Mouse (Mus musculus) adrenal gland, adult 18-20 months (tissue): Measurements from ENCODE around the gene Tmem98. TPM values are rescaled to one million over a fixed set of nuclear protein-coding genes. Genes with fewer than 3 reads are reported as not detected.

Experiments
- DNase-seq, 2 experiments: peaks; one replicate each; pipeline ENCODE4 v3.0.0; 2021 to 2022; ENCODE audit warnings: low spot score in 2 of 2
- total RNA-seq, 2 experiments: library from RNA; stranded (reverse); gene quantifications; 1 replicate in 1 of 2; 2 replicates in 1 of 2; pipeline ENCODE4 v1.2.3; 2021

The Tmem98 gene
- total RNA-seq, 2 experiments from 2014 or later, result 23.5 to 71.9 TPM

DNA sequence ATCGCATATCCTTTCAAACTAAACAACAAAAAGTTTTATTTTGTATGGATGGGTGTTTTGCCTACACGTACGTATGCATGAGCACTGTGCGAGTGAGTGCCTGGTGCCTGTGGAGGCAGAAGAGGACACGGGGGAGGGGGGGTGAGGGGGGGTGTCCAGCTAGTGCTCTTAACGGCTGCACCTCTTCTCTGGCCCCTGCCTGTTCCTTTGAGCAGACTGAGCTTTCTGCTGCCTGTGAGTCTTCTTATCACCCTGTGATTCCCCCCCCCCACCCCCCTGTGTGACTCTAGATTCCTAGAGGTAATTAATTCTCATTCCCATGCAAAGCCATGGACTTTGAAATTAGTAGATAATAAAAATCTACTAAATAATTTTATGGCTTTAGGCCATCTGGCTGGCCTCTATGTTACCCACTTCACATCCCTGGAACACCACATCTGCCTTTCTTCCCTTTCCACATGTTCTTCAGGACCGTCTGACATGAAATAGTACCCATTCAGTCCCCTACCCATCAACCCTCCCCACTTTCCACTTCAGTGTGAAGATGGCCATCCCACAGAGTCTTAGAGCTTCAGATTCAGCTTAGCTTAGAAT, 20.2 kb upstream of the Tmem98 start:
- no peak for DNase-seq

DNA sequence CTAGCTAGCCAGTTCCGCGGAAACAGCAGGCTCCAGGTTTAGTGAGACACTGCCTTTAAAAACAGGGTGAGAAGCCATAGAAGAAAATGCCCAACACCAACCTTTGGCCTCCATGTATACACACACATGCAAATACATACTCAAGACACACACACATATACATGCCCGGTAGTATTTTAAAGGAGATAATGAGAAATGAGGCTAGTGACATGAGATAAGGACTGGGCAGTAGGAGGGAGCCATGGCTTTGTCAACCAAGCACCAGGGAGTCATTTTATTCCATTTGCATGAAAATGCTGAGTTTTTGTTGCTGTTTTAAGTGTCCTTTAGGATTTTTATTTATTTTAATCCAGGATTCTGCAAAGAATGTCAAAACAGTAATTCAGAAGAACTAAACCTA, 19.6 kb upstream of the Tmem98 start:
- DNase-seq, result no peak

DNA sequence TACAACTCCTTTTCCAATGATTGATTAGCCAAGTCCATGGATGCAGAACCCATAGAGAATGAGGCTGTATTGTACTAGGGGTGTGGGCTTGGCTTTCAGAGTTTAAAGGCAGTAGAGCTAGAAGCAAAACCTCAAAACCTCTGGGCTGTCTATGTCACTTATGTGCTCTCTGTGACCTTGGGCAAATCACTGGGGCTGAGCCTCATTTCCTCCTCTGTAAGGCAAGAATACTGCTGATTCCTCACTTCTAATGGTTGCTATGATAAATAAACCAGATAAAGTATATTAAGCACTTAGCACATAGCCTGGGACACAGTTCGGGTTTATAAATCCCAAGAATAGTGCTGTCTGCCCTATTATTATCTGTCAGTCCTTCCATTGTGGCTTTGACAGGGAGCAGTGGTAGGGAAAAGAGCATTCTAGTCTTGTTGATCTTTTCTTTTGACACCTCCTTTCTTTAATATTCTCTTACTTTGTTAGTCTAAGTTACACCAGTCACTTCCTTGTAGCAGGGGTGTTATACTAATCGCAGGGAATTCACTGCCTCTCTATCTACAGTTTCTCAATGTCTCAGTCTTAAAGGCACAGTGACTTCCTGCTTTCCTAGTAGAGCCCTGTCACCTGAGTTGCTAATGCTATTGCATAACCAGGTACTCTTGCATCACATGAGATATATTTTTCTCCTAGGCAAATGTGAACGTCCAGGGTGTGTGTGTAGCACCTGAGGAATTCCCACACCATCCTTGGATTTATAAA, 18.1 kb upstream of the Tmem98 start:
- no peak for DNase-seq

- DNase-seq, result no peak
These were observed 16.6 kb upstream of the Tmem98 start for GRCm38 (mm10) chr11:80793386-80793785.

DNA sequence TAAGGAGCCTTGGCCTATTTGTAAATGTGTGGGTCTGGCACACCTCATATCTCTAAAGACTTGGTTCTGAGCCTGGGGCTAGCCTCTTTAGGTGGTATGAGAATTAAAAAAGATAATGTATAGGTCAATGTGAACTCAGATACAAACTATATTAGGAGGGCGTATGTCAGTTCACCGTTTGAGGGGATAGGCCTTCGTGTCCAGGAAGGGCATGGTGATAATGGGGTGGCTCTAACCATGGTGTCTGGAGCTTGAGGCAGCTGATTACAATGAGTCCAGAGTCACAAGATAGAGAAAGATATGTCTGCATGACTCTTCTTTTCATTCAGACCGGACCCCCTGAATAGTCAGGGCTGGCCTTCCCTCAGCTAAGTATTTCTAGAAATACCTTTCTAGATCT, 15.7 kb upstream of the Tmem98 start:
- no peak for DNase-seq

DNA sequence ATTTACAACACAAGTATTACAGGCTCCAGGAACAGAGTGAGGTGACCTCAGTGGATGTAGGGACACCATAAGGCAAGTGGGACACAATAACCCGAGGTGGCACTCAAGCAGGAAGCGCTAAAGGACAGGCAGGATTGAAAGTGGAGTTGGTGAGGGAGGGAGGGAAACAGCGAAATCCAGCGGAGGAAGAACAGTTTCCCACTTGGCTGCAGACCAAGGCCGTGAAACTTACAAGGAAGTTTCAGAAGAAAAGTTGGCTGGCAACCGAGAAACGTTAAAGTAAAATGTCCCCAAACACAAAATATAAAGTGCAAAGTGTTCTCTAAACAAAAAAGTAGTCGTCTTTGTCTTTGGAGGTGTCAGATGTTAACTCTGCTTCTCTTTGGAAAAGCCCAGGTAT, 14.5 kb upstream of the Tmem98 start:
- no peak for DNase-seq

- DNase-seq, result no peak
These were observed 10.0 kb upstream of the Tmem98 start for GRCm38 (mm10) chr11:80799979-80800378.

DNA sequence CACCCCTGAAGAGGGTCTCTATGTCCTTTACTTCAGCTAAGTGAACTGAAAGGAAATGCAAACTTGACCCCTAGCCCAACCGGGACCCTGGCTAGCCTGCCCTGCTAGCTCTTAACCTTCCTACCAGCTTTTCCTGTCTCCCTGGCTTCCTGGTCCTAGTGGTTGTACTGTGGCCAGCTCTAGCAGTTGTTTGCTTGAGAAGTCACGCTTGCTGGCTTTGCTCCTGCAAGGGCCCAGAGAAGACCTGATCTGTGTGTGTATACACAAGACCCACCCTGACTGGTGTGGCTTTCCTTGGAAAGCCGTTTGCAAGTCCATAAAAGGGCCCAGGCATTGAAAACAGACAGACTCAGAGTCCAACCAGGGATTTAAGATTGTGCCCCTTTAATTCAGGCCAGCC, 7.3 kb upstream of the Tmem98 start:
- no peak for DNase-seq

- no peak for DNase-seq
These were observed 1.4 kb upstream of the Tmem98 start for GRCm38 (mm10) chr11:80808551-80809070.

DNA sequence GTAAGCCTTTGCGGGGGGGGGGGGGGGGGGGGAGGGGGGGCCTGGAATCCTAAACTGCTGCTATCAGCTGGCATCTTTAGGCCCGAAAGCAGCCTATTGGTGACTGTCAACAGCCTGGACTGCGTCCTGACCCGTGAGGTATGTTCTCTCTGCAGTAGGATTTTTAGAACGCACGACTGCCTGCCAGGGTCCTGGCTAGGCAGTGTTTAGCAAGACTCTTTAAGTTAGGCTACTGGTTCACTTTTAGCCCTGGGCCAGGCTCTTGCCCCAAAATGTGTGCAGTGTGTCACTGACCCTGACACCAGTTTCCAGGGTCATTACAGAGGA, 346 bp upstream of the Tmem98 start:
- no peak for DNase-seq

- DNase-seq, result no peak
These were observed 1.2 kb downstream of the Tmem98 start for GRCm38 (mm10) chr11:80811156-80811555.

DNA sequence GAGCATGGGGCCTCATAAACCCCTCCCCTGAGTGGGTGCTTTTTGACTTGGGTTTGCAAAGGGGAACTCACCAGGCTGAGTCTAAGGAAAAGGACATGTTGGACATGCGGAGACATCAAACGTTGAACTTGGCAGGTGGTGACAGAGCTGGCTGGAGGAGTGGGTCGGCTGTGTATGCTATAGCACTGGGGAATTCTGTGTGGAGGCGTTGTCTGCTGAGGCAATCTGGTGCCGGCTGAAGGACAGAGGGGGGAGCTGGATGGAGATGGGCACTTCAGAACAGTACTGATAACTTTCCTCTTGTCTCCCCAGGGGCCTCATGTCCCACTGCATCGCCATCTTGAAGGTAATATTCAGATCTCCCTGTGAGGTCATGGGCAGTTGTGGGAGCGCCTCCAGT, 5.4 kb downstream of the Tmem98 start:
- DNase-seq, result no peak

DNA sequence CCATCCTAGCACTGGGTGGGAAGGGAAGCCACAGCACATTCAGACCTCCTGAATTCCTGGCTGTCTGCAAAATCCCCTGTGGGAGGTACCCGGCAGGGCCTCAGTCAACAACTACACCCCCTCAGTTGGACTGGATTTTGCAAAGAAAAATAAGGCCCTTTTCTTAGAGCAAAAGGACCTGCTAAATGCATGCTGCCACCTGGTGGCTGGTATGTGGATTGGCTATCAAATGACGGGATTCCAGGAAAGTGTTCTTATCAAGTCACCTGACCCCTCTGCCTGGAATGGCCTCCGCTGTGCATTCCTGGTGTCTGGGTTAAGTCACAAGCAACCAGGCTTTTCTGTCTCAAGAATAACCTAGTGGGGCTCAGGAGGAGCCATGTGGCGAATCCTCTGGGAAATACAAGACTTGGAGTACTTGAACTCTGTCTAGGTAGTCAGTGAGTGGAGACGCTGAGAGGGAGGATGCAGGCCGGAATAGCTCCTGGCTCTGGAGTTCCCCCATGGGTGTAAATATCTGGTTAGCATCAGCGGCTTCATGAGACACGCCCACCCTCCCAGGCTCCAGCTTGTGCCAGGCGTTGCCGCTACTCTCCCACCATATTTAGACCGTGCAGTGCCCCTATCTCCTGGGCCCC, 8.2 kb downstream of the Tmem98 start:
- peak; percentile 66 to 71 for DNase-seq

GRCm38 (mm10) chr11:80820085-80820484, 10.1 kb downstream of the Tmem98 start:
- DNase-seq, result no peak

DNA sequence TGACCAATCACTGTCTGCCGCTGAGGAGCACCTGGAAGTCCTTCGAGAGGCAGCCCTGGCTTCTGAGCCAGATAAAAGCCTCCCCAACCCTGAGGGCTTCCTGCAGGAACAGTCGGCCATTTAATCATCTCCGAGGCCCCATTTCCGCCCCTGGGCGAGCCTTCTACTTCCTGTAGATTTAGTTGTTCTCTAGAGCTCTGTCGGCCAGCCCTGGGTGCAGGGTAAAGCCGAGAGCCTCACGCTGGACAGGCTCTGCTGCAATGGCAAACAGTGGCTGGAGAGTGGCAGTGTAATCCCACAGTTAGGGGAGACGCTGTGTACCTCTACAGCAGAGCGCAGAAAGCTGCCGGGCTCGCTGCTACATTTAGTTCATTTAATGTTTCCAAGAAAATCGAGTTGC, 11.3 kb downstream of the Tmem98 start:
- no peak for DNase-seq

DNA sequence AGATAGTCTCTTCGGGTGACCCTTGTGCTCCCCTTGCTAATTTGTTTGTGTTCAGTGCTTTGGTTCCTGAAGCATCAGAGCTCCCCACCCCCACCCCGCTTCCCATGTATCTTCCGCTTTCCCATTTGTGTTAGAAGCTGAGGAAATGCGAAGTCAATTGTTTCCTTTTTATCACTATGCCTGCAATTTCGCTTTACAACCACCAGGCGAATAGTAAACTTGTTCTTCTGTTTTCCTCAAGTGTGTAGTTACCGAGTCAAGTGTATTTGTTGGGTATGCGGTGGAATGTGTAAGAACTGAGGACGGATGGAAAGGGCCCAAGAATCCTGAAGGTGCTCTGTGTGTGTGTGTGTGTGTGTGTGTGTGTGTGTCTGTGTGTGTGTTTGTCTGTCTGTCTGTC, 11.8 kb downstream of the Tmem98 start:
- DNase-seq, result no peak

- DNase-seq, result no peak
These were observed 25.4 kb downstream of the Tmem98 start for GRCm38 (mm10) chr11:80835395-80835794.

DNA sequence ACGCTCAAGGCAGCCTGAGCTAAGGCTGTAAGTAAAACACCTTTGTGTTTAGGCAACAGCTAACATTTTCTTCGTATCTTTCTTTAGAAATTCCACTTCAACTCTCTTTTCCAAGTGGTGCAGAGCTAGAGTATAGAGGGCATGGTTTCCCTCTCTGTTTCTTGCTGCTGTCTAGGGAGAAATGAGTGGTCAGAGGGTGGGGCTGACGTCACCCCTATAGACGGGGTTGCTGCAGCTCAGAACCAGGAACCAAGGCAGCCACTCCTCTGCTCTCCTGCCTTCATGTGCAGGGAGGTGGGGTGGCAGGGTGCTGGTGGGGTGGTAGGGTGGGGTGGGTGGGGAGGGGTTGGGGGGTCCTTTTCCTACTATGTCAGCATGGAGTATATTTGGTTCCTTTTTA, 25.9 kb downstream of the Tmem98 start:
- DNase-seq, result no peak

DNA sequence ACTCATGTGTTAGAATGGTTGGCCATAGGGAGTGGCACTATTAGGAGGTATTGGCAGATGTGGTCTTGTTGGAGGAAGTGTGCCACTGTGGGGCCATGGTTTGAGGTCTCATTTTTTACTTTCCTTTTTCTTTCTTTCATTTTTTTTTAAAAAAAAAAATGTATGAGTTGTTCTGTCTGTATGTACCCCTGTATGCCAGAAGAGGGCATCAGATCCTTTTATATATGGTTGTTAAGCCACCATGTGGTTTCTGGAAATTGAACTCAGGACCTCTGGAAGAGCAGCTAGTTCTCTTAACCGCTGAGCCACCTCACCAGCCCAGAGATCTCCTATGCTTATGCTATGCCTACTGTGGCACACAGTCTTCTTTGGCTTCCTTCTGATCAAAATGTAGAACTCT, 28.7 kb downstream of the Tmem98 start:
- no peak for DNase-seq

GRCm38 (mm10) chr11:80843435-80843834, 33.5 kb downstream of the Tmem98 start:
- no peak for DNase-seq

DNA sequence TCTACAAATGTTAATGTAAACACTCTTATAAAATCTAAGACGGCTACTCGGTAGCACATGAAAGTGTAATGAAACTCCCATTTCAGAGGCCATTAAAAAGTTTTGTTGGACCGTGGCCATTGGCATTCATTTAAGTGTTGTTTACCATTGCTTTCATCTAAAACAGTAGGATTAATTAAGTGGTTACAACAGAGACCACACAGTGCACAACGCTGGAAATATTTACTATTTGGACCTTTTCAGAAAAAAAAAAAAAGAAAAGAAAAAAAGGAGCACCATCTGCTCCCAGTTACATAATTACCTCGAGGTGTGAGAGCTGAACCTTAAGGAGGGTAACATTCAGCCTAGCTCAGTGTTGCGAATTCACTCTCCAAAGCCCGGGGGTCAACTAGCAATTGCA, 35.5 kb downstream of the Tmem98 start:
- no peak for DNase-seq

GRCm38 (mm10) chr11:80846115-80846514, 36.1 kb downstream of the Tmem98 start:
- DNase-seq, result no peak

GRCm38 (mm10) chr11:80848131-80848530, 38.2 kb downstream of the Tmem98 start:
- DNase-seq, result no peak
